Mouse (Mus musculus) spleen, postnatal 14 days (tissue): ENCODE results near the gene Zfp85.
"Not testable (repeated sequence)": the region's sequence is repeated elsewhere in the genome, so short reads cannot be mapped to it uniquely, and the experiment has no call there.

Experiments
- DNase-seq, 2 experiments: peaks; one replicate each; pipeline ENCODE4 v3.0.0; 2021 to 2022; ENCODE audit warnings: low spot score in 2 of 2

Gene Zfp85

GRCm38 (mm10) chr13:67754333-67755306 lies at the start of gene Zfp85:
Gene Zfp85, minus strand, starts transcription at chr13:67755228.
- DNase-seq = peak; percentile 14 to 20

- DNase-seq = not testable (repeated sequence)
These were observed 44.1 kb upstream of the Zfp85 start for GRCm38 (mm10) chr13:67799151-67799550.

- DNase-seq = no peak
These were observed 43.6 kb upstream of the Zfp85 start for GRCm38 (mm10) chr13:67798618-67799017.

GRCm38 (mm10) chr13:67791921-67792455 lies 37.0 kb upstream of the Zfp85 start:
- no peak for DNase-seq

GRCm38 (mm10) chr13:67779265-67780221 lies 24.5 kb upstream of the Zfp85 start, which contains the start of gene Zfp493:
Gene Zfp493, plus strand, starts transcription at chr13:67779693.
- peak in 1 of 2 experiments; percentile 35 for DNase-seq

GRCm38 (mm10) chr13:67763031-67763768 lies 8.2 kb upstream of the Zfp85 start:
- no peak for DNase-seq

- no peak for DNase-seq
These were observed 4.9 kb upstream of the Zfp85 start for GRCm38 (mm10) chr13:67759966-67760365.

- DNase-seq = no peak
These were observed 733 bp upstream of the Zfp85 start for GRCm38 (mm10) chr13:67755761-67756160.

GRCm38 (mm10) chr13:67743896-67744295 lies 11.1 kb downstream of the Zfp85 start:
- no peak for DNase-seq

- no peak for DNase-seq
These were observed 12.1 kb downstream of the Zfp85 start for GRCm38 (mm10) chr13:67742941-67743340.

- not testable (repeated sequence) for DNase-seq
These were observed 20.6 kb downstream of the Zfp85 start for GRCm38 (mm10) chr13:67734391-67734790.

GRCm38 (mm10) chr13:67729441-67729840 lies 25.6 kb downstream of the Zfp85 start:
- DNase-seq = not testable (repeated sequence)

GRCm38 (mm10) chr13:67728641-67729318 lies 26.2 kb downstream of the Zfp85 start, which contains the start of gene Zfp65:
Gene Zfp65, minus strand, starts transcription at chr13:67729173.
- no peak for DNase-seq

- DNase-seq = no peak
These were observed 26.9 kb downstream of the Zfp85 start for GRCm38 (mm10) chr13:67728106-67728505.

- not testable (repeated sequence) for DNase-seq
These were observed 29.7 kb downstream of the Zfp85 start for GRCm38 (mm10) chr13:67725331-67725730.

GRCm38 (mm10) chr13:67723848-67724479 lies 31.1 kb downstream of the Zfp85 start:
- DNase-seq = peak; percentile 60 to 79
